Mouse (Mus musculus) intestine, postnatal 0 days (tissue): Measurements from ENCODE around the gene Aldh18a1. TPM values are rescaled to one million over a fixed set of nuclear protein-coding genes. Genes with fewer than 3 reads are reported as not detected.
"Not testable (repeated sequence)": the region's sequence is repeated elsewhere in the genome, so short reads cannot be mapped to it uniquely, and the experiment has no call there.

Experiments used
- ATAC-seq: fragments of 200-750 bp; cut with Nextera tagmentation; 2 replicates; pipeline ENCODE4 v1.8.0; 2017; ENCODE audit warnings: mild to moderate bottlenecking, moderate TSS enrichment, moderate library complexity
- H3K27ac ChIP-seq: fragments of 300-500 bp; sonication (generic); 2 replicates; pipeline ENCODE4 v1.5.1; 2014; ENCODE audit warnings: mild to moderate bottlenecking, low read depth, low read length, moderate library complexity
- H3K27me3 ChIP-seq: fragments of 300-500 bp; sonication (generic); replicated peaks from 2 replicates; pipeline ENCODE4 v1.6.1; 2014; ENCODE audit warnings: low read length, mixed read lengths; ENCODE audit not compliant: control insufficient read depth, insufficient read depth
- H3K36me3 ChIP-seq: fragments of 300-500 bp; sonication (generic); 2 replicates; pipeline ENCODE4 v1.6.1; 2014; ENCODE audit warnings: mild to moderate bottlenecking, moderate library complexity; ENCODE audit not compliant: control insufficient read depth, insufficient read depth
- H3K4me1 ChIP-seq: fragments of 300-500 bp; sonication (generic); replicated peaks from 2 replicates; pipeline ENCODE4 v1.6.1; 2014; ENCODE audit warnings: antibody characterized with exemption, low read length, mixed read lengths; ENCODE audit not compliant: control insufficient read depth, insufficient read depth
- H3K4me2 ChIP-seq: fragments of 300-500 bp; sonication (generic); replicated peaks from 2 replicates; pipeline ENCODE4 v1.6.1; 2014; ENCODE audit warnings: low read depth, mild to moderate bottlenecking, moderate library complexity
- H3K4me3 ChIP-seq: fragments of 300-500 bp; sonication (generic); 2 replicates; pipeline ENCODE4 v1.5.1; 2014; ENCODE audit warnings: low read depth, low read length
- H3K9ac ChIP-seq: fragments of 300-500 bp; sonication (generic); 2 replicates; pipeline ENCODE4 v1.6.1; 2014; ENCODE audit warnings: mild to moderate bottlenecking, low read depth, low read length
- H3K9me3 ChIP-seq: fragments of 300-500 bp; sonication (generic); 2 replicates; pipeline ENCODE4 v1.6.1; 2016; ENCODE audit warnings: mixed run types; ENCODE audit not compliant: control insufficient read depth
- CTCF ChIP-seq: sonication (generic); IDR thresholded peaks from 2 replicates; pipeline ENCODE4 v1.5.1; 2016; ENCODE audit warnings: low read depth, mild to moderate bottlenecking, control low read depth, antibody characterized with exemption, moderate library complexity
- WGBS: fragments of 180-500 bp; shearing (Covaris S2); extraction: QIAGEN DNeasy Blood & Tissue Kit; methylation state at CpG from one replicate; pipeline ENCODE4 v1.1.7; 2014; 5-methylcytosine and 5-hydroxymethylcytosine counted together
- polyA plus RNA-seq: library from polyadenylated mRNA; unstranded; fragments of >200 nt; fragmentation: Nextera tagmentation; extraction: Ambion mirVana; gene quantifications from 2 replicates; pipeline ENCODE4 v1.2.1, GENCODE M21; 2015

The Aldh18a1 gene
- polyA plus RNA-seq, 1 experiment from 2014 or later, result 204 TPM

- TF ChIP-seq CTCF, result no peak
- peak; percentile 88 for ATAC-seq
- Histone ChIP-seq H3K9me3 (no peaks in the 10 kb centered on the region), H3K4me2 (no peak overlapping the region), H3K4me3 (no peak overlapping the region), H3K4me1 (peaks cover 5% of the 10 kb centered on the region; the same call in 1 of the 2 replicates), H3K36me3 (peaks cover 88% of the 10 kb centered on the region), H3K9ac (no peak overlapping the region), H3K27me3 (no peaks in the 10 kb centered on the region), H3K27ac (peak overlapping the region; percentile 73)
- 37% methylated on average over 9 of the region's 9 CpGs for WGBS
Observed at GRCm38 (mm10) chr19:40570726-40571125, 17.5 kb downstream of the Aldh18a1 start.

GRCm38 (mm10) chr19:40567616-40568015, 20.6 kb downstream of the Aldh18a1 start:
- 70% methylated on average over 3 of the region's 3 CpGs for WGBS
- no peaks in the 10 kb centered on the region for H3K4me1 ChIP-seq
- H3K36me3 ChIP-seq, result peaks cover 93% of the 10 kb centered on the region
- peak overlapping the region; percentile 30; the same call in 1 of the 2 replicates for H3K27ac ChIP-seq
- H3K27me3 ChIP-seq, result no peaks in the 10 kb centered on the region
- no peak for TF ChIP-seq CTCF
- ATAC-seq, result no peak
- H3K9me3 ChIP-seq, result no peaks in the 10 kb centered on the region
- H3K4me2 ChIP-seq, result no peak overlapping the region
- H3K9ac ChIP-seq, result no peak overlapping the region
- H3K4me3 ChIP-seq, result no peak overlapping the region

- WGBS, result 52% methylated on average over 10 of the region's 10 CpGs
Observed at GRCm38 (mm10) chr19:40563880-40564645, 24.2 kb downstream of the Aldh18a1 start.

GRCm38 (mm10) chr19:40561521-40561920, 26.7 kb downstream of the Aldh18a1 start:
- H3K27me3 ChIP-seq, H3K4me1 ChIP-seq, H3K9me3 ChIP-seq, H3K4me3 ChIP-seq, ATAC-seq, H3K9ac ChIP-seq, H3K27ac ChIP-seq, H3K4me2 ChIP-seq: not testable (repeated sequence)
- peaks cover 69% of the 10 kb centered on the region for H3K36me3 ChIP-seq
- 62% methylated on average over 12 of the region's 31 CpGs for WGBS

More at GRCm38 (mm10) chr19:40563880-40564645, 24.2 kb downstream of the Aldh18a1 start:
- no peaks in the 10 kb centered on the region for H3K9me3 ChIP-seq
- H3K4me2 ChIP-seq, result no peak overlapping the region
- H3K9ac ChIP-seq, result no peak overlapping the region
- peak; percentile 29; the same call in 1 of the 2 replicates for ATAC-seq
- peaks cover 74% of the 10 kb centered on the region for H3K36me3 ChIP-seq
- H3K4me3 ChIP-seq, result no peak overlapping the region
- no peak for TF ChIP-seq CTCF
- H3K27ac ChIP-seq, result peak overlapping the region; percentile 46; the same call in 1 of the 2 replicates
- no peaks in the 10 kb centered on the region for H3K4me1 ChIP-seq
- no peaks in the 10 kb centered on the region for H3K27me3 ChIP-seq

- Histone ChIP-seq H3K27me3 (no peaks in the 10 kb centered on the region), H3K4me1 (no peaks in the 10 kb centered on the region), H3K4me2 (no peak overlapping the region), H3K9me3 (no peaks in the 10 kb centered on the region), H3K4me3 (no peak overlapping the region), H3K9ac (no peak overlapping the region), H3K36me3 (peaks cover 75% of the 10 kb centered on the region), H3K27ac (no peak overlapping the region)
- WGBS, result 87% methylated on average over 7 of the region's 7 CpGs
- no peak for ATAC-seq
- no peak for TF ChIP-seq CTCF
Observed at GRCm38 (mm10) chr19:40556029-40556428, 32.2 kb downstream of the Aldh18a1 start.

GRCm38 (mm10) chr19:40555136-40555535, 33.1 kb downstream of the Aldh18a1 start:
- H3K4me2 ChIP-seq, result no peak overlapping the region
- H3K27ac ChIP-seq, result no peak overlapping the region
- H3K4me1 ChIP-seq, result no peaks in the 10 kb centered on the region
- ATAC-seq, result no peak
- no peak overlapping the region for H3K9ac ChIP-seq
- H3K36me3 ChIP-seq, result peaks cover 84% of the 10 kb centered on the region
- H3K4me3 ChIP-seq, result no peak overlapping the region
- 91% methylated on average over 8 of the region's 8 CpGs for WGBS
- no peaks in the 10 kb centered on the region for H3K9me3 ChIP-seq
- TF ChIP-seq CTCF, result no peak
- no peaks in the 10 kb centered on the region for H3K27me3 ChIP-seq
